Mouse (Mus musculus) liver, postnatal 0 days (tissue): ENCODE results near the gene Timp2. TPM values are rescaled to one million over a fixed set of nuclear protein-coding genes. Genes with fewer than 3 reads are reported as not detected.

Source experiments
- ATAC-seq: fragments of 200-750 bp; cut with Nextera tagmentation; 2 replicates; pipeline ENCODE4 v1.8.0; 2017; ENCODE audit warnings: mild to moderate bottlenecking, moderate library complexity
- DNase-seq: peaks from one replicate; pipeline ENCODE4 v3.0.0-alpha.2; 2016
- H3K27ac ChIP-seq: fragments of 300-500 bp; sonication (generic); 2 replicates; pipeline ENCODE4 v1.5.1; 2014; ENCODE audit warnings: antibody characterized with exemption, moderate library complexity, mild to moderate bottlenecking, low read depth
- H3K27me3 ChIP-seq: fragments of 300-500 bp; sonication (generic); 2 replicates; pipeline ENCODE4 v1.6.1; 2014; ENCODE audit warnings: low read length, control low read depth, mixed read lengths; ENCODE audit not compliant: insufficient read depth
- H3K36me3 ChIP-seq: fragments of 300-500 bp; sonication (generic); replicated peaks from 2 replicates; pipeline ENCODE4 v1.6.1; 2014; ENCODE audit warnings: mild to moderate bottlenecking, control low read depth, low read length, moderate library complexity, mixed read lengths; ENCODE audit not compliant: insufficient read depth
- H3K4me1 ChIP-seq: fragments of 300-500 bp; sonication (generic); 2 replicates; pipeline ENCODE4 v1.6.1; 2014; ENCODE audit warnings: antibody characterized with exemption, mild to moderate bottlenecking, control low read depth; ENCODE audit not compliant: insufficient read depth
- H3K4me2 ChIP-seq: fragments of 300-500 bp; sonication (generic); 2 replicates; pipeline ENCODE4 v1.6.1; 2014; ENCODE audit warnings: low read depth, mild to moderate bottlenecking, low read length, moderate library complexity, mixed read lengths
- H3K4me3 ChIP-seq: fragments of 300-500 bp; sonication (generic); 2 replicates; pipeline ENCODE4 v1.5.1; 2014; ENCODE audit warnings: low read depth, low read length
- H3K9ac ChIP-seq: fragments of 300-500 bp; sonication (generic); replicated peaks from 2 replicates; pipeline ENCODE4 v1.6.1; 2014; ENCODE audit warnings: mild to moderate bottlenecking, moderate library complexity
- H3K9me3 ChIP-seq: fragments of 300-500 bp; sonication (generic); 2 replicates; pipeline ENCODE4 v1.6.1; 2016; ENCODE audit warnings: mild to moderate bottlenecking, control low read depth, low read length, mixed read lengths
- CTCF ChIP-seq: sonication (generic); IDR thresholded peaks from 2 replicates; pipeline ENCODE4 v1.5.1; 2016; ENCODE audit warnings: antibody characterized with exemption, low read depth
- EP300 ChIP-seq: IDR thresholded peaks from 2 replicates; pipeline ENCODE4 v1.6.1; 2016; ENCODE audit warnings: antibody characterized with exemption, low read depth, mild to moderate bottlenecking
- WGBS: fragments of 180-500 bp; shearing (Covaris S2); extraction: QIAGEN DNeasy Blood & Tissue Kit; methylation state at CpG from one replicate; pipeline ENCODE4 v1.1.7; 2014; ENCODE audit not compliant: insufficient replicate concordance; 5-methylcytosine and 5-hydroxymethylcytosine counted together
- polyA plus RNA-seq: library from polyadenylated mRNA; unstranded; fragments of >200 nt; fragmentation: Nextera tagmentation; extraction: Ambion mirVana; gene quantifications from 2 replicates; pipeline ENCODE4 v1.2.1, GENCODE M21; 2015

Timp2 gene
- polyA plus RNA-seq, 1 experiment from 2014 or later, result 8.4 TPM

DNA sequence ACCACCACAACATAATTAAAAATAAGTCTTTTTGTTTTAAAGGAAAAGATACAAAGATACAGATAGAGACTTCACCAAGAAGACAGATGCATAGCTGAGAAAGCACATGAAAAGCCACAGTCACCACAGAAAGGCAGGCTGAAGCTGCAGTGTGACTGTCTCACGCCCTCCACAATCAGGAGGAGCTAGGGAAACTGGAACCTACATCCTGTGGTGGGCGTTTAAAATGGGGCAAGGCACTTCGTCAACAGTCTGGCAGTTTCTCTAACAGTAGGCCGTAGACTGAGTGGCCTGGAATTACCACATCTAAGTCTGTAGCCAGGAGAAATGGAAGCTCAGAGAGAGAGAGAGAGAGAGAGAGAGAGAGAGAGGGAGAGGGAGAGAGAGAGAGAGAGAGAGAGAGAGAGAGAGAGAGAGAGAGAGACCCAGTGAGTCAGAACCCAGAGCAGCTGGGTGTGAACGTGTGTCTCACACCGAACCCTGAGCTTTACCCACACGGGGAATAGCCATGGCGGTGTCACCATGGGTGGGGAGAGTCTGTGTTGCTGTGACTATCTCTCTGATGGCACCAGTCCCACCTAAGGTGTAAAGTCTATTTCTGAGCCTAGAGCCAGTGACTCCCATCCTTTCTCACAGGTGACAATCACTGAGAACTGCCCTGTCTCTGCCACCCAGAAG, 17.9 kb downstream of the Timp2 start:
- Histone ChIP-seq H3K4me1 (no peaks in the 10 kb centered on the region), H3K4me2 (no peak overlapping the region), H3K27me3 (no peaks in the 10 kb centered on the region), H3K36me3 (no peaks in the 10 kb centered on the region), H3K4me3 (no peak overlapping the region), H3K9me3 (no peaks in the 10 kb centered on the region), H3K27ac (no peak overlapping the region), H3K9ac (no peak overlapping the region)
- TF ChIP-seq EP300 (no peak), CTCF (no peak)
- no peak for ATAC-seq
- DNase-seq, result no peak
- WGBS, result 68% methylated on average over 8 of the region's 8 CpGs

DNA sequence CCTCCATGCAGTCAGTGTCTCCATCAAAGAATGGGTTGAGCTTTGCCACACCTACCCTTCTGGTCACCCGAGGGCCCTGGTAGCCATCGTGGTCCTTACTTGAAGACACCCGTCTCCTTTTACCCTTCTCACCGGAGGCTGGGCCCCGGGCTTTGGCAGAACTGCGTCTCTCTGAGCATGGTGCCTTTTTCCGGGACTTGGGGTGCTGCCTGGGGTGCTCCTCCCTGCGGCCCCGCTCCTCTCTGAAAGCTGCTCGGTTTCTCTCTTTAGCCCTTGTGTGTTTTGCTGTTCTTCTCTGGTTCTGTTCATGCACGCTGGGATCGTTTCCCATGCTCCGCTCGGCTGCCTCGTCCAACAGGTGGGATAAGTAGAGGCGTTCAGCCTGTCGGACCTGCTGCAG, 22.1 kb downstream of the Timp2 start:
- no peaks in the 10 kb centered on the region for H3K36me3 ChIP-seq
- WGBS, result 83% methylated on average over 17 of the region's 17 CpGs
- H3K4me1 ChIP-seq, result no peaks in the 10 kb centered on the region
- H3K9ac ChIP-seq, result no peak overlapping the region
- DNase-seq (no peak), ATAC-seq (no peak)
- H3K4me2 ChIP-seq, result no peak overlapping the region
- no peak overlapping the region for H3K4me3 ChIP-seq
- no peaks in the 10 kb centered on the region for H3K27me3 ChIP-seq
- H3K9me3 ChIP-seq, result no peaks in the 10 kb centered on the region
- H3K27ac ChIP-seq, result no peak overlapping the region
- TF ChIP-seq EP300, result no peak
- no peak for TF ChIP-seq CTCF

DNA sequence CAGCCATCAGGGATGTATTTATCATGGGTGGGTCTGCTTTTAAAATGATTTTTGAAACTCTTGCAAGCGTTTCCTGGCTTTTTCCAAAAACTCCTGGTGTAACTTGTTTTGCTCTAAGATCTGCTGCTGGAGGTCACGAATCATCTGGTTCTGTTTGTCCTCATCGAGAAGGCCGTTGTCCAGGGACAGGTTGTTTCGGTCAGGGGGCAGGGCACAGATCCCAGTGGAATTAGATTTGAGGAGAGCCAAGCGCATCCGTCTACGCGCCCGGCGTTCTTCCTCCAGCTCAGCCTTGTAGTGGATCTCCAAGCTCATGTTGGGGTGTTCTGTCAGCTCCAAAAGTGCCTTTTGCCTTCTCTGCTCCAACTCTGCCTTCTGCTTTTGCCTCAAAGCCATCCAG, 23.2 kb downstream of the Timp2 start:
- H3K27ac ChIP-seq, result no peak overlapping the region
- no peak for TF ChIP-seq EP300
- no peak for TF ChIP-seq CTCF
- no peak overlapping the region for H3K9ac ChIP-seq
- H3K36me3 ChIP-seq, result no peaks in the 10 kb centered on the region
- no peak overlapping the region for H3K4me3 ChIP-seq
- WGBS, result 83% methylated on average over 11 of the region's 11 CpGs
- DNase-seq (no peak), ATAC-seq (no peak)
- no peaks in the 10 kb centered on the region for H3K27me3 ChIP-seq
- H3K9me3 ChIP-seq, result no peaks in the 10 kb centered on the region
- H3K4me2 ChIP-seq, result no peak overlapping the region
- no peaks in the 10 kb centered on the region for H3K4me1 ChIP-seq

DNA sequence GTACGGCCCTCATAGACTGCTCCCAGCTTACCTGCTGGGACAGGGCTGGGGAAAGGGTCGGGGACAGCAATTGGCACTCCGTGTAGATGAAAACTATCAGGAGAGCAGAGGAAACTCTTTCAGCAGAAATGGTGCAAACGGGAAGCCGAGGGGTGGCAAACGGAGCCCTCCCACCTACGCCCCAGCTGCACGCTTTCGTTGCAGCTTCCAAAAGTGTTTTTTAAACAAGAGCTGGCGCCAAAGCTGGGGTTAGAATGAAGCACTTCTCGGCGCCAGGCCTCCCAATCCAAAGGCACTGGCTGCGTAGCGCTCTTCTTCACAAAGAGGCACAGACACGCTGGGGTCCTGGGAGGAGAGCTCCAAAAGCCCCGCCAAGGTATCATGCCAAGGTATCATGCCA, 24.8 kb downstream of the Timp2 start:
- DNase-seq (no peak), ATAC-seq (no peak)
- Histone ChIP-seq H3K27me3 (no peaks in the 10 kb centered on the region), H3K4me3 (no peak overlapping the region), H3K9ac (no peak overlapping the region), H3K4me1 (0 out of 2 replicates have a peak, but pooled peaks cover 4% of the 10 kb centered on the region), H3K9me3 (no peaks in the 10 kb centered on the region), H3K4me2 (no peak overlapping the region), H3K36me3 (no peaks in the 10 kb centered on the region), H3K27ac (no peak overlapping the region)
- WGBS, result 85% methylated on average over 16 of the region's 16 CpGs
- no peak for TF ChIP-seq CTCF
- no peak for TF ChIP-seq EP300

DNA sequence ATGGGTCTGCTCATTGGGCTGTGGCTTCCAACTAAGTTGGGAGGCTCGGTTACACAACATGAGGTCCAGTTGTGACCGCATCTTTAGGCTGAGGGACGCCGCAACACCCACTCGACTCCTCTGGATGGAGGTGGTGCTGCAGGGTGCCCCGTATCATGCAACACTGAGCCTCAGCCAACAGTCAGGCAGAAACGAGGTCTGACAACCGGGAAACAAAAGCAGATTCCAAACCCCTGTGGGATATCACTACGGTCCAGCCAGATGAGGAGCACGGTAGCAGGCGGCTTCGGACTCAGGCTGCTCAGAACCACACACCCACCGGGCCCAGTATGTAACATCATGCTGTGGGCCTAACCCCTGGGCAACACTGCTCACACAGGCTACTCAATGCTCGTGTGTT, 25.2 kb downstream of the Timp2 start:
- Histone ChIP-seq H3K9me3 (no peaks in the 10 kb centered on the region), H3K9ac (no peak overlapping the region), H3K36me3 (no peaks in the 10 kb centered on the region), H3K4me3 (no peak overlapping the region), H3K4me2 (no peak overlapping the region), H3K4me1 (0 out of 2 replicates have a peak, but pooled peaks cover 4% of the 10 kb centered on the region), H3K27me3 (no peaks in the 10 kb centered on the region), H3K27ac (no peak overlapping the region)
- no peak for DNase-seq
- WGBS, result 88% methylated on average over 14 of the region's 14 CpGs
- ATAC-seq, result no peak
- no peak for TF ChIP-seq CTCF
- no peak for TF ChIP-seq EP300

DNA sequence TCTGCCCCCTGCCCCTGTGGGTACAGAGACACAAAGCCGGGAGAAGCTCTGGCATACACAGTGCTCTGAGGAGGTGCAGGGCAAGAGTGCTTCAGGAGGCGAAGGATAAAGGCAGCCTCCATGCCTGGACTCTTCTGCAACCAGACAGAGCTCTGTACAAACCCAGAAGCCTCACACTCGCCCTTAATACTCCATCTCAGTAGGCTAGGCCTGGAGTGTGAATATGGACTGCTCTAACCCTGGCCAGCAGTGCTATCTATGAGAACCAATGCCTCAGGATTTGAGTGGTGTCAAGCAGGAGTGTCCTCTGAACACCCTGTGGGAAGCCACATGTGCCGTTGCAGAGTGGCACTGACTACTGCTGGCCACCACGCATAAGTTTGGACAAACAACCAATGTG, 26.6 kb downstream of the Timp2 start:
- ATAC-seq, result no peak
- H3K4me3 ChIP-seq, result no peak overlapping the region
- H3K9me3 ChIP-seq, result no peaks in the 10 kb centered on the region
- TF ChIP-seq CTCF (no peak), EP300 (no peak)
- H3K4me1 ChIP-seq, result 0 out of 2 replicates have a peak, but pooled peaks cover 4% of the 10 kb centered on the region
- no peak overlapping the region for H3K27ac ChIP-seq
- no peak overlapping the region for H3K4me2 ChIP-seq
- H3K27me3 ChIP-seq, result no peaks in the 10 kb centered on the region
- 84% methylated on average over 5 of the region's 5 CpGs for WGBS
- DNase-seq, result no peak
- H3K36me3 ChIP-seq, result no peaks in the 10 kb centered on the region
- no peak overlapping the region for H3K9ac ChIP-seq

DNA sequence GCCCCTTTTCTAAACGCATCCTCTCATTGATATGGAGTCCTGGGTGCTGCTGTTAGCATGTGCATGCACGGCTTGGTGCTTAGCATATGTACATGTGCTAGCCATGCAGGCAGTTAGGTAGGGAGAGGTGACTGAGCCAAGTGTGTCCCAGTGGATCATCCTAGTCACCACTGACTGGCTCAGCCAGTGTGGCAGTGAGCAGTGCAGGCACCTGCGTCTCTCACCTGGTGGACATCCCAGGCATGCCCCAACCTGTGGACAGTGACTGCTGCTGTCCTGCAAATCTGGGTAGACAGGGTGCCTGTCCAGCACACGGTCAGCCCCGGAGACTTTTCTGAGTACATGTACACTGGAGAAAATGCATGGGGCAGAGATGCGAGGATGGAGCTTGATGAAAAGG, 27.0 kb downstream of the Timp2 start:
- Histone ChIP-seq H3K9me3 (no peaks in the 10 kb centered on the region), H3K4me2 (no peak overlapping the region), H3K9ac (no peak overlapping the region), H3K27ac (no peak overlapping the region), H3K27me3 (no peaks in the 10 kb centered on the region), H3K4me3 (no peak overlapping the region), H3K36me3 (no peaks in the 10 kb centered on the region), H3K4me1 (0 out of 2 replicates have a peak, but pooled peaks cover 4% of the 10 kb centered on the region)
- 80% methylated on average over 6 of the region's 6 CpGs for WGBS
- no peak for TF ChIP-seq EP300
- TF ChIP-seq CTCF, result no peak
- ATAC-seq (no peak), DNase-seq (no peak)
